Mouse (Mus musculus) intestine, embryonic 16.5 days (tissue): ENCODE data around the gene Pxk. TPM values are rescaled to one million over a fixed set of nuclear protein-coding genes. Genes with fewer than 3 reads are reported as not detected.

Experiments
- ATAC-seq: fragments of 200-750 bp; cut with Nextera tagmentation; 2 replicates; pipeline ENCODE4 v1.8.0; 2017; ENCODE audit warnings: moderate TSS enrichment, moderate library complexity
- H3K27ac ChIP-seq: fragments of 300-500 bp; sonication (generic); 2 replicates; pipeline ENCODE4 v1.5.1; 2014; ENCODE audit warnings: mild to moderate bottlenecking, low read length
- H3K27me3 ChIP-seq: fragments of 300-500 bp; sonication (generic); replicated peaks from 2 replicates; pipeline ENCODE4 v1.6.1; 2014; ENCODE audit warnings: low read length, control low read depth, mixed read lengths; ENCODE audit not compliant: control insufficient read depth, insufficient read depth
- H3K36me3 ChIP-seq: fragments of 300-500 bp; sonication (generic); 2 replicates; pipeline ENCODE4 v1.6.1; 2014; ENCODE audit warnings: low read length, control low read depth; ENCODE audit not compliant: control insufficient read depth, insufficient read depth
- H3K4me1 ChIP-seq: fragments of 300-500 bp; sonication (generic); 2 replicates; pipeline ENCODE4 v1.6.1; 2014; ENCODE audit warnings: low read length, control low read depth, mixed read lengths; ENCODE audit not compliant: control insufficient read depth, insufficient read depth
- H3K4me2 ChIP-seq: fragments of 300-500 bp; sonication (generic); 2 replicates; pipeline ENCODE4 v1.6.1; 2014; ENCODE audit warnings: low read depth, low read length, control low read depth
- H3K4me3 ChIP-seq: fragments of 300-500 bp; sonication (generic); 2 replicates; pipeline ENCODE4 v1.5.1; 2014; ENCODE audit warnings: mild to moderate bottlenecking, low read length
- H3K9ac ChIP-seq: fragments of 300-500 bp; sonication (generic); 2 replicates; pipeline ENCODE4 v1.6.1; 2014; ENCODE audit warnings: low read depth, low read length
- H3K9me3 ChIP-seq: fragments of 300-500 bp; sonication (generic); 2 replicates; pipeline ENCODE4 v1.6.1; 2016; ENCODE audit warnings: low read length, control low read depth; ENCODE audit not compliant: control insufficient read depth
- WGBS: fragments of 180-500 bp; shearing (Covaris S2); extraction: QIAGEN DNeasy Blood & Tissue Kit; methylation state at CpG from one replicate; pipeline ENCODE4 v1.1.7; 2014; 5-methylcytosine and 5-hydroxymethylcytosine counted together
- polyA plus RNA-seq: library from polyadenylated mRNA; unstranded; fragments of >200 nt; fragmentation: Nextera tagmentation; extraction: Ambion mirVana; gene quantifications from 2 replicates; pipeline ENCODE4 v1.2.1, GENCODE M21; 2015

Gene Pxk
- polyA plus RNA-seq, 1 experiment from 2014 or later: 40.4 TPM

- Histone ChIP-seq H3K9ac (peak overlapping the region; percentile 84), H3K9me3 (no peaks in the 10 kb centered on the region), H3K27ac (peak overlapping the region; percentile 66; the same call in 1 of the 2 replicates), H3K4me1 (peaks cover 27% of the 10 kb centered on the region), H3K36me3 (no peaks in the 10 kb centered on the region), H3K27me3 (no peaks in the 10 kb centered on the region), H3K4me3 (peak overlapping the region; percentile 90), H3K4me2 (peak overlapping the region; percentile 66)
- WGBS: 4% methylated on average over 5 of the region's 5 CpGs
- ATAC-seq: no peak; the same call in 1 of the 2 replicates
Measured at GRCm38 (mm10) chr14:8098687-8098995, 630 bp downstream of the Pxk start.

DNA sequence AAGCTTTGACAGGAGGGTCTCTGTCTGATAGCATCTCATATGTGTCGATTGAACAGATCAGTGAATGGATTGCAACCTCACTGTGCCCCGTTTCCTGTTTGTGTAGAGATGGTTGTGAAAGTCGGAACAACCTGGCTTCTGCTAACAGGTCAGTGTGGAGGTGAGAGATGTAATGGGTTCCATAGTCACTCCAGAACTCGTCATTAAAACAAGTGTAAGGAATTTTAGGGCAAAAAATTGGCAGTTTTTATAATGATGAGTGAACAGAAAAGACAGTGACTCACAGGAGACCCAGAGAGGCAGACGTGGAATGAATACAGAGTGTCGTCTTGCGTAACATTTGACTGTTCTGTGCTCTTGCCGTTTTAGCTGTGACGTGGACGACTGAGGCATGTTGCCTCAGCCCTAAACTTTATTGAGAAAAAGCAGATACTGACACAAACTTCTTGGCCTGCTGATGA is 1.6 kb downstream of the Pxk start:
- Histone ChIP-seq H3K36me3 (no peaks in the 10 kb centered on the region), H3K9ac (0 out of 2 replicates have a peak overlapping the region, but pooled peaks have one; percentile 25), H3K4me2 (peak overlapping the region; percentile 31), H3K4me3 (peak overlapping the region; percentile 11; the same call in 1 of the 2 replicates), H3K9me3 (no peaks in the 10 kb centered on the region), H3K4me1 (peaks cover 23% of the 10 kb centered on the region), H3K27ac (peak overlapping the region; percentile 18; the same call in 1 of the 2 replicates), H3K27me3 (no peaks in the 10 kb centered on the region)
- ATAC-seq: no peak
- 45% methylated on average over 10 of the region's 10 CpGs for WGBS

DNA sequence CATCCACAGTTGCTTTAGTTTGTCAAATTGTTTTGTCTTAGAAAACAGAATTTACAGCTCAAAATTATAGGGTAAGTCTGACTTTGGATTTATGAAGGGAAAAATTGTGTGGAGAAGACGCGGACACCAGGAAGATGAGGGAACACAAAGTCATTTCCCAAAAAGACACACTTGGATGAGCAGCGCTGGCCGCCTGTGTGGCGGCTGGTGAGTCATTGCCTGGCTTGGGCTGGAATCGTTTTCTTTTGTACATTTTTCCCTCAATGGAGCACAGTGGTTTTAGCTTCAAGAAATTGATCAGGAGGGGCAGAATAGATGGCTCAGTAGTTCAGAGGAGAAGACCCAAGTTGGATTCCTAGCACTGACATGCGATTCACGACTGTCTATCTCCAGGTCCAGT is 3.9 kb downstream of the Pxk start:
- no peak for ATAC-seq
- H3K36me3 ChIP-seq: no peaks in the 10 kb centered on the region
- no peak overlapping the region for H3K27ac ChIP-seq
- H3K4me3 ChIP-seq: no peak overlapping the region
- H3K4me1 ChIP-seq: peaks cover 15% of the 10 kb centered on the region
- no peaks in the 10 kb centered on the region for H3K27me3 ChIP-seq
- no peaks in the 10 kb centered on the region for H3K9me3 ChIP-seq
- WGBS: 89% methylated on average over 8 of the region's 8 CpGs
- H3K4me2 ChIP-seq: no peak overlapping the region
- no peak overlapping the region for H3K9ac ChIP-seq

GRCm38 (mm10) chr14:8102676-8103075 is 4.7 kb downstream of the Pxk start:
- ATAC-seq: no peak
- Histone ChIP-seq H3K36me3 (no peaks in the 10 kb centered on the region), H3K27me3 (no peaks in the 10 kb centered on the region), H3K27ac (no peak overlapping the region), H3K4me1 (peaks cover 15% of the 10 kb centered on the region), H3K9me3 (no peaks in the 10 kb centered on the region), H3K4me3 (no peak overlapping the region), H3K9ac (no peak overlapping the region), H3K4me2 (no peak overlapping the region)
- WGBS: 75% methylated on average over 12 of the region's 12 CpGs

DNA sequence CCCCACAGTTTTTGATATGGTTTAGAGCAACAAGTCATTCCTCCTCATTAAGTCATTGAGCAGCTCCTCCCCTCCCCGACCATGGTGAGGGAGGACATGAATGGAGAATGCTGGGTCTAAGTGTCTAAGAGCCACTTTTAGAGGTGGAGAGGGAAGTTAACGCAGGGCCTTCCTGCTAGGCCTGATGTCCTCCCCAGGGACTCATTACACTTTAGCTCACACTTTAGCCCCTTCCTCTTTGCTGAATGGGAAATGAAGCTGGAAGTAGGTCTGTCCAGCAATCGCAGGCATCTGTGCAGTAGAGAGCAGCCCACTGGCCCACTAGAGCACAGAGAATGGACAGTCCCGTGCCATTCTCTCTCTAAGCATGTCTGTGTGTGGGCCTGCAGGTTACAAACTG is 10.0 kb downstream of the Pxk start:
- Histone ChIP-seq H3K9me3 (no peaks in the 10 kb centered on the region), H3K27ac (no peak overlapping the region), H3K4me2 (no peak overlapping the region), H3K4me3 (no peak overlapping the region), H3K4me1 (peaks cover 6% of the 10 kb centered on the region; the same call in 1 of the 2 replicates), H3K36me3 (no peaks in the 10 kb centered on the region), H3K27me3 (no peaks in the 10 kb centered on the region), H3K9ac (no peak overlapping the region)
- ATAC-seq: no peak
- WGBS: 77% methylated on average over 4 of the region's 4 CpGs

DNA sequence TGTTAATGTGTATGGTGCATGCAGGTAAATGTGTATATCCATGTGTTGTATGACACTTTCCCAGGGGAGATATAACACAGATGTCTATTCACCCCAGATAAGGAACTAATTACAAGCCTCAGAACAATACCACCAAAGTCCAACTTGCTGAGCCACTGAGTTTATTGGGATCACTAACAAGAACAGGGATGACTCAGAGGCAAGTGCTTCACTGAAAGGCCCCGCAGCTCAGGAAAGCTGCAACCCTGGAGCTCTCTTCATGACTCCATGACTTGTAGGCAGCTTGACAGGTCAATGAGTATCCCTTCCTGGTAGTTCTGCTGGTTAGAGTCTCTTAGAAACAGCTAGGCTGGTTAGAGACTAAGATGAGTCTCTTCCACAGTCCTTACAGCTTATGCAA is 11.0 kb downstream of the Pxk start:
- Histone ChIP-seq H3K4me3 (no peak overlapping the region), H3K4me1 (peaks cover 6% of the 10 kb centered on the region; the same call in 1 of the 2 replicates)
- peak; percentile 84 for ATAC-seq

DNA sequence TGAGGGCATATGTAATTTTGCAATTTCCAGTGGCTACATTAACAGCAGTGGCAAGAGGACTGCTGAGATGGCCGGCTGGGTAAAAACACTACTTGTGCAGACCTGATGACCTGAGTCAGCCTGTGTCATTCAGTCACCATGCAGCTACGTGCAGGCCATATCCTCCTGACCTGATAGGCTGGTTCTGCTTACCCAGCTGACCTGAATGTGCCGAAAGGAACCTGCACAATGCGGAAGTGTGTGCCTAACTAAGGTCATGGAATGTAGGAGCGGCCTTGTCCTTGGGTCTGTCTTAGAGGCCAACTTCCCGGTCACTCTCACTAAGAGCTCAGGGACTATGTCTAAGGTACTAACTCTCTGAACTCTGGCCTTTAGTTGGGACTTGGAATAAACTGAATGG is 13.5 kb downstream of the Pxk start:
- peak; percentile 73 for ATAC-seq

More for the DNA sequence above, 11.0 kb downstream of the Pxk start:
- H3K9me3 ChIP-seq: no peaks in the 10 kb centered on the region
- no peak overlapping the region for H3K9ac ChIP-seq
- peak overlapping the region; percentile 72 for H3K27ac ChIP-seq
- H3K4me2 ChIP-seq: no peak overlapping the region
- H3K36me3 ChIP-seq: no peaks in the 10 kb centered on the region
- 69% methylated on average over 1 of the region's 1 CpGs for WGBS
- no peaks in the 10 kb centered on the region for H3K27me3 ChIP-seq

GRCm38 (mm10) chr14:8112036-8112435 is 14.0 kb downstream of the Pxk start:
- no peaks in the 10 kb centered on the region for H3K9me3 ChIP-seq

More for the DNA sequence above, 13.5 kb downstream of the Pxk start:
- WGBS: 77% methylated on average over 6 of the region's 6 CpGs
- no peaks in the 10 kb centered on the region for H3K36me3 ChIP-seq
- H3K4me2 ChIP-seq: no peak overlapping the region
- H3K27ac ChIP-seq: peak overlapping the region; percentile 7; the same call in 1 of the 2 replicates
- no peaks in the 10 kb centered on the region for H3K9me3 ChIP-seq
- H3K4me1 ChIP-seq: peaks cover 6% of the 10 kb centered on the region; the same call in 1 of the 2 replicates
- H3K9ac ChIP-seq: no peak overlapping the region
- no peak overlapping the region for H3K4me3 ChIP-seq
- no peaks in the 10 kb centered on the region for H3K27me3 ChIP-seq

DNA sequence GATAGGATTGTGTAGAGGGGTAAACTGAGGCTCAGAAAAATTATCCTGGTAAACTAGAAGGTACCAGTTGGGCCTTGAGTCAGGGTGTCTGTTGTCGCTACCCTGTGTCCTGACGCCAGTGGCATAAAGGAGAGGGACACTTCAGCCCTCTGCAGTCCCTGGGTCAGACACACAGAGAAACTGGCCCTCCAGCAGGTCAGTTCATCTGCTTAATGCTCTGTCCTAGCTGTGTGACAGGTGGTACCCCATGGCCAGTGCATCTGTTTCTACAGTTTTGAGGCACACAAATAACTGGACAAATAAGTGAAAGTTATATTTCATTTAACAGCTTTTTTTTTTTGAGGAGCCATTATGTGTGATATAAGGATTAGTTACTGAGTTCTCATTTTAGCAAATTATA is 15.6 kb downstream of the Pxk start:
- no peak overlapping the region for H3K4me2 ChIP-seq
- WGBS: 91% methylated on average over 2 of the region's 2 CpGs

More at GRCm38 (mm10) chr14:8112036-8112435, 14.0 kb downstream of the Pxk start:
- H3K27me3 ChIP-seq: no peaks in the 10 kb centered on the region
- H3K4me1 ChIP-seq: peaks cover 6% of the 10 kb centered on the region; the same call in 1 of the 2 replicates
- no peak overlapping the region; the same call in 1 of the 2 replicates for H3K27ac ChIP-seq
- H3K4me3 ChIP-seq: no peak overlapping the region
- H3K36me3 ChIP-seq: no peaks in the 10 kb centered on the region
- no peak overlapping the region for H3K4me2 ChIP-seq
- no peak overlapping the region for H3K9ac ChIP-seq
- ATAC-seq: no peak
- 77% methylated on average over 8 of the region's 8 CpGs for WGBS

DNA sequence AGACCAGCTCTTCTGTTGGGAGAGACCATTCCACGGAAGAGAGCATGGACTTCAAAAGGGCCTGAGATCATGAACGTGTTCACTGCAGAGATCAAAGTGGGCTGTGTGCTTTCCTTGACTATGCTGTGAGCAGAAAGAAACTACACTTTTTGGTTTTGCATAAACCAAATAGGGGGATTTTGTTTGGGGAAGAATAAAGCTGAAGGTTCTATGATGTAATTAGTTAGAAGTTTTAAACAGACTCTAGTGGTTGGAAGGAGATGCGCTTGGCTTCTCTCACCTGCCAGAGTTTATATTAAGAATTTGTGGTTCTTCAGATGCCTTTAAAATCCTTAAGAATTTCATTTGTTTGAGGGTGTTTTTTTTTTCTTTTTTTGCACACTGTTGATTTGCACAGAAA is 16.3 kb downstream of the Pxk start:
- ATAC-seq: no peak
- Histone ChIP-seq H3K9me3 (no peaks in the 10 kb centered on the region), H3K27me3 (no peaks in the 10 kb centered on the region), H3K4me1 (no peaks in the 10 kb centered on the region), H3K9ac (no peak overlapping the region), H3K27ac (no peak overlapping the region), H3K4me3 (no peak overlapping the region), H3K4me2 (no peak overlapping the region), H3K36me3 (no peaks in the 10 kb centered on the region)
- 49% methylated on average over 3 of the region's 3 CpGs for WGBS

More for the DNA sequence above, 15.6 kb downstream of the Pxk start:
- Histone ChIP-seq H3K27ac (no peak overlapping the region), H3K9me3 (no peaks in the 10 kb centered on the region), H3K4me3 (no peak overlapping the region), H3K4me1 (0 out of 2 replicates have a peak, but pooled peaks cover 2% of the 10 kb centered on the region), H3K36me3 (no peaks in the 10 kb centered on the region), H3K9ac (no peak overlapping the region), H3K27me3 (no peaks in the 10 kb centered on the region)
- ATAC-seq: no peak
